Mouse (Mus musculus) myocyte (in vitro differentiated cells): ENCODE measurements around the gene Dbn1.

ENCODE experiments used
- CEBPB ChIP-seq: IDR thresholded peaks from 2 replicates; pipeline ENCODE4 v1.6.1; 2011; ENCODE audit warnings: mild to moderate bottlenecking, moderate library complexity; ENCODE audit not compliant: poor library complexity, insufficient read depth, severe bottlenecking
- POLR2A ChIP-seq: IDR thresholded peaks from one replicate; pipeline ENCODE4 v1.6.1; 2011; ENCODE audit warnings: low read depth, mild to moderate bottlenecking, control low read depth, moderate library complexity; ENCODE audit not compliant: insufficient read length
- TCF12 ChIP-seq: IDR thresholded peaks from one replicate; pipeline ENCODE4 v1.6.1; 2011; ENCODE audit warnings: mild to moderate bottlenecking, control low read depth; ENCODE audit not compliant: poor library complexity, insufficient read depth, severe bottlenecking

DNA sequence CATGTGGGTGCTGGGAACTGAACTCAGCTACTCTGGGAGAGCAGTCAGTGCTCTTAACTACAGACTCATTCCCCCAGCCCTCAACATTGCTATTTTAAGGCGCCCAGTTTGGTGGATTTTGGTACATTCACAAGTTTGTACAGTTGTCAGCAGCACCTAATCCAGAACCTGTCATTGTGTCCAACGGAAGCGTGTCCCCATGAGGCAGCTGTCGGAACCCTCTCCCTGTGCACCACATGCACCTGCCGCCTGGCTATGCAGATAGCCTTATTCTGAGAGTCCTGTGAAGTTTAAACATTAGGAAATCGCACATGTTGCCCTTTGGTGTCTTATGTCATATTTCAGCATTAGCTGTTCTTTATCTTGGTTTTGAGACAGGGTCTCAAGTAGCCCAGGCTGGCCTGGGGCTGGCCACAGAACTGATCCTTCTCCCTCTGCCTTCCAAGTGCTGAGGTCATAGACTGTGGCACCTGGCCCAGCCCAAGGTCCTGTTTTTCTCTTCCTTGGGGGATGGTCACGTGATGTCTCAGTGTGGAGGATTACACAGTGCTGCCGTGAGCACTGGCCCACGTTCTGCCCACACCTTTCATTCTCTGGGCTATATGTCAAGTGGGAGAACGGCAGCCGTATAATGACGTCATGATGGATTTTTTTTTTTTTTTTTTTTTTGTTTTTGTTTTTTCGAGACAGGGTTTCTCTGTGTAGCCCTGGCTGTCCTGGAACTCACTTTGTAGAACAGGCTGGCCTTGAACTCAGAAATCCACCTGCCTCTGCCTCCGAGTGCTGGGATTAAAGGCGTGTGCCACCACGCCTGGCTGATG, 38.0 kb upstream of the Dbn1 start:
- TF ChIP-seq CEBPB, result no peak
- peak; percentile 66 for TF ChIP-seq TCF12
- TF ChIP-seq POLR2A, result no peak
